Mouse (Mus musculus) ovary, postnatal 10 days (tissue): ENCODE results near the gene Aldh1l1.
"Not testable (repeated sequence)": the region's sequence is repeated elsewhere in the genome, so short reads cannot be mapped to it uniquely, and the experiment has no call there.

Experiments used
- DNase-seq: peaks from one replicate; pipeline ENCODE4 v3.0.0; 2022; ENCODE audit warnings: low spot score

Aldh1l1 gene

DNA sequence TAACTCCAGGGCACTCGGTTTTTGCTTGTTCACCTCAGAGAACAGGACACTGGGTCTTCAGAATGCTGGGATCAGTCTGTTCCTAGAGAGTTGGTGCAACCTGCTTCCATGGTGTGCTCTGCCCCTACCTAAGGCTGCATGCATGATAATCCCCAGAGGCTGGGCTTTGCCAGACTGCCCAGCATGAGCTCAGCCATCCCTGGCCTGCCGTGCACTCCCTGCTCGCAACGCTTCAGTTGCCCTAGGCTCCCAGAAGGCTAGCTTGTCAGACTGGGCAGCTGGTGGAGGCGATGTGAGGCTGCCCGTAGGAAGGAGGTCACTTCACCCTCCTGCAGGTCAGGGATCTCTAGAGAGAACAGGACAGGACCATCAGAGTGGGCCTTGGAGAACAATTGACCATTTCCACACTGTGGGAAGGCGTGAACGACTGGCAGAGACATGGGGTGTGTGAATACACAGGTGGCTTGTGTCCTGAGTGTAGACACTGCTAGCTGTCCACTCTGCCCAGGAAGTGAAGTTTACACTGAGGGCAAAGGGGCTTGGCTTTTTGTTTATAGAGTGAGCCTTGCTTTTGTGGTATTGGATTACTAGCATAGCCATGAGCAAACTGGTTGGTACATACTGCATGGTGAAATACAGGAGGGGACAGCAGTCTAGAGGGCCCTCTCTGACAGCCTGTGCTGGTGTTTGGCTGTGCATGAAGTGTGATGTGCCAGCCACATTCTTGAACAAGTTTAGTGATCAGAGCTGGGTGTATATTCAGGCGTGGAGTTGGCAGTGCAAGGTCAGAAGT is 134.8 kb downstream of the Aldh1l1 start:
- DNase-seq: no peak

DNA sequence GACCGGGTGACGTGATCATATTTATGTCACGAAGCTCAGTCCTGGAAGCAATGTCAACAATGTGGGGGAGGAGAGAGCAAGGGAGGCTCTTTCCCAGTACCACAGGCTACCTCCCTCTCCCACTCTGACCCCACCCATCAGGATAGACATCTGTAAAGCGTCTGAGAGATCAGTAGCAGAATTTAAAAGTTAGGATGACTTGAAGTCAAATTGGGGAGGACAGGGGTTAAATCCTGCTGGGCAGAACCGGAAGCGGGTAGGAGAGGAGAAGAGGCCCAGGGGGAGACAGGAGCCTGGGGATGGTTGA is 135.3 kb downstream of the Aldh1l1 start:
- no peak for DNase-seq

DNA sequence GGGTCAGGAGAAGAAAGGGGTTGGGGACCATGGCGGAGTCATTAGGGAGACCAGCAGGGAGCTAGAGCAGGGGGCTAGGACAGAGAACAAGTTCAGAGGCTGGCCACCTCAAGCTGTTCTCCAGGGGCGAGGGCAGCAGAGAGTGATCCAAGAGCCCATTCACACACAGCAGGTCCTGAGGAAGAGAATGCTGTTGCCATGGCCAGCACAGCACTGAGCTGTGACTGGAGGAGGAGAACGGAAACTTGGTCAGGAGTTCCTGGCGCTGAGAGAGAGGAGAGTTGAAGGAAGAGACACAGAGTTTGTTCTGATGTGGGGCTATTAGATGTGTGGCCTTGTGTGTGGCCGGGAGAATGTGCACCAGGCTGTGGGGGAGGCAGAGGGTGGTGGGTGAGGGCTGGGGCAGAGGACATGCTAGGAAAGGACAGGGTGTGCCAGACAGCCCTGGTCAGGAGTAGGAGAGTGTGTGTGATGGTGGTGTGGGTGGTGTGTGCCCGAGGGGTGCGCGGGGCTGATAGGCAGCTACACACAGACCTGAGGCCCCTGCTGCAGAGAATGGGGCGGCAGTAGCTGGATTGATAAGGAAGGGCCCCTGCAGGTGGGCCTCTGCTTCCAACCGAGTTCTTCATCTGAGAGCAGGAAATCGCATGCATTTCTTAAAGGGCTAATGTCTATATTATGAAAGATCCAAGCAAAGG is 136.7 kb downstream of the Aldh1l1 start:
- DNase-seq: no peak

DNA sequence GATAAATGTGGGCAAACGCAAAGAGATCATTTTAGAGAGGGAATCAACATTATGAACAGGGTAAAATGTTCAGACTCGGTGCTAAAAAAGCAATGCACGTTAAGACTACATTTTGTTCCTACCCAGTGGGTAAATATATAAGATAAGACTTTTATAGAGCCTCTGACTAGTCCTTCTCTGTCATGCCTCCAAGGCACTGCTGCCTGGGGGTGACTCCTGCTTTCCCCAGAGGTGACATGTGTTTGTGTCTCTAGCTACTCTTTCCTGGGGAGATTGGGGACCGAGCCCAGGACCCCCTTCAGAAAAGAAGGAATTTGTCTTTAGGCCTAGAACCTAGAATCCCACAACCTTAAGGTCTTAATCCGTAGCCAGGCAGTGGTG is 137.2 kb downstream of the Aldh1l1 start:
- no peak for DNase-seq

DNA sequence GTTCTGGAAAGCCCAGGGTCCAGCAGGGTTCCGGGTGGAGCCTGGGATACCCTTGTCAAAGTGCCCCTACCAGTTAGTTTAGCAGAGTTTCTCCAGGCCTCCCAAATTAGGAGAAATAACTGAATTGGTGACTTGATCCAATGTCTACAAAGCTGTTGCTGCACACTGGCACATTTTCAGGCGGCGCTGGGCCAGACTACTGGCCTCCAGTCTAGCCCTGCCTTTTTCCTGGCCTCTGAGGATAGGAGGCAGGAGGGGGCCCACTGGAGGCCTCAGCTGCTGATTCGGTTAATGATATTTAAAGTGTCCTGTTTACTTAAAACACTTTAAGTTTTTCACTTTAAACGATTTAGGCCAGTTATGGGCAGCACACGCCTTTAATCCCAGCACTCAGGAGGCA is 138.0 kb downstream of the Aldh1l1 start:
- DNase-seq: no peak

- DNase-seq: no peak
These were observed 138.5 kb downstream of the Aldh1l1 start for GRCm38 (mm10) chr6:90624733-90625132.

DNA sequence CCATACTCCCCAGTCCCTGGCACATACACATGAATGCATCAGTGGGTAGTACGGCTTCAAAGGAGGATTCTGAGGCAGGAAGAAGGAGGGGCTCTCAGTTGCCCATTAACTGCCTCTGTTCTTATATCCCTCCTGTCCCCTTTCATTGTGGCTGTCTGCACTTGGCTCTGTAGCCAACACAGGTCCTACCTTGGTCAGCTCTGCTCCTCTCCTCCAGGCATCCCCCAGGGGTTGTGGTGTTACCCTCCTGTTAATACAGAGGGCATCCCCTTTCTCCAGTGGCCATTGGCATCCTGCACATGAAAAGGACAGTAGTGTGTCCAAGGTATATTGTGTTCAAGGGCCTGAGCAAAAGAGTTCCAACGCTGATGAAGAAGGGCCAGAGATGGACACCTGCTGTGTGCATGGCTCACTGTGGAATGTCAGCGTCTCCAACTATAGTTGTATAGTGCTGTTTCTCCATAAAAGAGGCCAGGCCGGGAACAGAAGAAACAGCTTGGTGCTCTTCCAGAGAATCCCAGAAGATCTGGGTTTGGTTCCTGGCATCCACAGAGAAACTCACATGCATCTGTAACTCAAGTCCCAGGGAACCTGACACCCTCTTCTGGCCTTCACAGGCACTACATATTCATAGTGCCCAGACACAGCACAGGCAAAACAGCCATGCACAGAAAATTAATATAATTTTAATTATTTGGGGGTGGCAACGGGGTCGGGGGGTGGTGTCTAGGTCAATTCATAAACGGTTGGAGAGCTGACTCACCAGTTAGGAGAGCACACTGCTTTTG is 139.2 kb downstream of the Aldh1l1 start:
- no peak for DNase-seq

- DNase-seq: no peak
These were observed 141.3 kb downstream of the Aldh1l1 start for GRCm38 (mm10) chr6:90627556-90627955.

GRCm38 (mm10) chr6:90629506-90629905 is 143.3 kb downstream of the Aldh1l1 start:
- no peak for DNase-seq

DNA sequence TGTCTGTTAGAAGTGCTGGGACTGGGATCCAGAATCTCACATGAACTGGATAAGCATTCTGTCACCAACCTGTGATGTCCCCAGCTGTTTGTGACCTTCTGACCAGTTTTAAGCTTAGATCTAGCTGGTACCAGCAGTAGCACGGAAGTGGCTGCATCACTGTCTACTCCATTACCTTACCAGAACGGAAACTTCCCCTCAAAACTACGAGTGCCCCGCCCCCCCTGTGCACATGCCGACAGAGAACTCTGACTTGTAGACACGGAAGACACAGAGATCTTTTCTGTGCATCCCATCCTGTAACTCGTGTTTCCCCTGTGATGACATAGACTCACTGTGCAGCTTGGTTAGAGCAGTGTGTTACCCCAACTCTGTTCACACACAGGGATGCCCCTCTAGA is 144.2 kb downstream of the Aldh1l1 start:
- no peak for DNase-seq

GRCm38 (mm10) chr6:90632526-90632925 is 146.3 kb downstream of the Aldh1l1 start:
- DNase-seq: not testable (repeated sequence)

- no peak for DNase-seq
These were observed 148.9 kb downstream of the Aldh1l1 start for GRCm38 (mm10) chr6:90635081-90635480.

DNA sequence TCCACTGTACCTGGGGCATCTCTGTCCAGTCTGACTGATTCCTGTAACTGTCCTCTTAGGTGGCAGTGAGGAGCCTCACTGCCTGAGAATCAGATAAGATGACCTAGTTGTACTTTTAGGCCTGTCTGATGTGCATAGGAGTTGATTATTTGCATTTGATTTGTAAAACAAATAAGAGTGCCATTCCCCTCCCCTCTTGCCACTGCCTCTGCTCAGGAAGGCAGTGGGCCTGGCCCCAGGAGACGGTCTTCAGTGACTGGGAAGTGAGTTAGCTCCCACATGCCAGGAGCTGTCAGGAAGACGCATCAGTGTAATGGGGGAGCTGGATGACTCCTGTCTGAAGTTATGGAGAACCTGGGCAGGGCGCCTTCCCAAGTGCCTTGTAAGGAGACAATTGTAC is 149.4 kb downstream of the Aldh1l1 start:
- DNase-seq: no peak

DNA sequence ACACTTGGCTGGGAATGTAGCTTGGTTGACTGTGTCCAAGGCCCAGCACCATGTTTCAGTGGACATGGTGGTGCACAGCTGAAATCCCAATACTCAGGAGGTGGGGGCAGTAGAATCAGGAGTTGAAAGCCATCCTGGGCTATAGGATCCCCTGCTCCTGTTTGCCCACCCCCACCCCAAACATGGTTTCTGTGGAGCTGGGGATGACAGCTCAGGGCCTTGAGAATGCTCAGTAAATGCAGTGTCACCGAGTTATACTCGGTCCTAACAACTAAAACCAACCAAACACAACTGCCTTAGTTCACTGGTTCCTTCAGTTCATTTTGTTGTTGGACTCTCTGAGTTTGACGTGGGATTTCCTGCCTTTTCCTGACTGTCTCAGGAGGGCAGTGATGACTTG is 156.8 kb downstream of the Aldh1l1 start:
- no peak for DNase-seq

GRCm38 (mm10) chr6:90644965-90645364 is 158.7 kb downstream of the Aldh1l1 start:
- DNase-seq: no peak

GRCm38 (mm10) chr6:90648391-90648790 is 162.2 kb downstream of the Aldh1l1 start:
- no peak for DNase-seq

DNA sequence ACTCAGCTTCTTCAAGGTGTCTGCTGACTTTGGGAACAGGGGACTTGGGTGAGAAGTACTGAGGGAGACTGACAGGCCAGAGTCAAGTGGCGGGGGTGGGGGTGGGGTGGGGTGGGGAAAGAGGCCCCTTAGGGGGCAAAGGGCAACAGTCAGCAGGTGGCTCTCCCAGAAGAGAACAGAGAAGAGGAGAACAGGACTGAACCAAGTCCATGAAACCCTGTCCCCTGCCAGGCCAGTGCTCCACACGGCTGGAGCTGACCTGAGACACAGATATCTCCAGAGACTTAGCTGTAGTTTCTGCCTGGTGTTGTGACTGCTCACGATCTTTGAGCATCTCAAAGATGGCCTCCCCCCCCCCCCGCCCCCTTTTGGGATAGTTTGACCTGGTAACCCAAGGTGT is 163.1 kb downstream of the Aldh1l1 start:
- DNase-seq: no peak
